9 mouse cellular contexts compared by ENCODE assay signal in genomic region chr17:6684464-6685287, GRCm38 (mm10). TPM values are rescaled to one million over a fixed set of nuclear protein-coding genes. Genes with fewer than 3 reads are reported as not detected.
DNase-seq lines count a peak whose midpoint lies in the region; ATAC-seq and TF ChIP-seq lines count a peak whose summit lies in the region.
"Not testable (repeated sequence)": the region's sequence is repeated elsewhere in the genome, so short reads cannot be mapped to it uniquely, and the experiment has no call there.
"Had no signal": no experiment of that assay in that cellular context is flagged by ENCODE, and none has a peak within 500 bp of the region (broad histone marks: within the 10 kb centered on the region; RNA-seq: fewer than 3 reads in every experiment).

No protein-coding gene starts in this region.

- no CpG with 5 or more reads among the region's 4 CpGs for WGBS in embryonic facial prominence, embryonic 11.5 days
- no CpG with 5 or more reads among the region's 4 CpGs for WGBS in forebrain, embryonic 15.5 days
- no CpG with 5 or more reads among the region's 4 CpGs for WGBS in heart, embryonic 16.5 days
- no CpG with 5 or more reads among the region's 4 CpGs for WGBS in intestine, embryonic 14.5 days
- no CpG with 5 or more reads among the region's 4 CpGs for WGBS in limb, embryonic 13.5 days
- no CpG with 5 or more reads among the region's 4 CpGs for WGBS in neural tube, embryonic 11.5 days
- no CpG with 5 or more reads among the region's 4 CpGs for WGBS in stomach, postnatal 0 days

- not testable (repeated sequence) for H3K9me3 ChIP-seq in embryonic facial prominence, embryonic 11.5 days (replicated peaks; ENCODE audit: control insufficient read depth, low read length); forebrain, embryonic 15.5 days; heart, embryonic 16.5 days (replicated peaks; ENCODE audit: control insufficient read depth, low read length); intestine, embryonic 14.5 days (ENCODE audit: control insufficient read depth, low read length); limb, embryonic 13.5 days; neural tube, embryonic 11.5 days (ENCODE audit: control insufficient read depth, low read length); stomach, postnatal 0 days (ENCODE audit: control insufficient read depth, low read length)

- not testable (repeated sequence) for H3K27ac ChIP-seq in embryonic facial prominence, embryonic 11.5 days (replicated peaks; ENCODE audit: low read depth, low read length); forebrain, embryonic 15.5 days (replicated peaks); heart, embryonic 16.5 days (ENCODE audit: low read length); intestine, embryonic 14.5 days (ENCODE audit: low read depth); limb, embryonic 13.5 days; neural tube, embryonic 11.5 days (ENCODE audit: low read depth, low read length); stomach, postnatal 0 days (replicated peaks)

- H3K4me1 ChIP-seq in embryonic facial prominence, embryonic 11.5 days (ENCODE audit: control insufficient read depth, insufficient read depth, low read length); forebrain, embryonic 15.5 days; heart, embryonic 16.5 days (ENCODE audit: control insufficient read depth, insufficient read depth, low read length); intestine, embryonic 14.5 days (replicated peaks; ENCODE audit: control insufficient read depth, insufficient read depth, low read length); limb, embryonic 13.5 days; neural tube, embryonic 11.5 days (ENCODE audit: control insufficient read depth, insufficient read depth, low read length); stomach, postnatal 0 days (replicated peaks; ENCODE audit: control insufficient read depth, insufficient read depth): not testable (repeated sequence)

- DNase-seq in embryonic facial prominence, embryonic 11.5 days (ENCODE audit: low spot score); intestine, embryonic 14.5 days (ENCODE audit: low spot score); stomach, postnatal 0 days (ENCODE audit: low spot score): not testable (repeated sequence)
- DNase-seq in neural tube, embryonic 11.5 days (ENCODE audit: low spot score) = peak; percentile 18

- H3K36me3 ChIP-seq in embryonic facial prominence, embryonic 11.5 days (replicated peaks; ENCODE audit: control insufficient read depth, insufficient read depth, low read depth, low read length); forebrain, embryonic 15.5 days; heart, embryonic 16.5 days (ENCODE audit: control insufficient read depth, insufficient read depth); intestine, embryonic 14.5 days (ENCODE audit: control insufficient read depth, insufficient read depth, low read length); limb, embryonic 13.5 days; neural tube, embryonic 11.5 days (ENCODE audit: control insufficient read depth, insufficient read depth, low read length); stomach, postnatal 0 days (ENCODE audit: control insufficient read depth, insufficient read depth, low read length): not testable (repeated sequence)

- not testable (repeated sequence) for TF ChIP-seq EP300 in stomach, postnatal 0 days (optimal IDR thresholded peaks at IDR 0.05)

- peak; percentile 80; the same call in 1 of the 2 replicates for ATAC-seq in embryonic facial prominence, embryonic 11.5 days (replicated peaks; ENCODE audit: insufficient number of reproducible peaks, low FRiP score, low TSS enrichment, low read depth)
- peak; percentile 90 for ATAC-seq in forebrain, embryonic 15.5 days (replicated peaks)
- ATAC-seq in heart, embryonic 16.5 days (replicated peaks; ENCODE audit: extremely low read depth, insufficient read depth, low FRiP score) = peak; percentile 77
- ATAC-seq in intestine, embryonic 14.5 days (replicated peaks; ENCODE audit: low FRiP score, low TSS enrichment, low read depth) = peak; percentile 64
- peak; percentile 84 for ATAC-seq in limb, embryonic 13.5 days (ENCODE audit: low FRiP score, low read depth)
- peak; percentile 98 for ATAC-seq in megakaryocyte-erythroid progenitor cell, adult 5-6 weeks (replicated peaks; ENCODE audit: low FRiP score, low TSS enrichment, poor library complexity, severe bottlenecking)
- ATAC-seq in neural tube, embryonic 11.5 days (ENCODE audit: insufficient read depth, low FRiP score, low TSS enrichment) = peak; percentile 88
- peak; percentile 81 for ATAC-seq in stomach, postnatal 0 days (ENCODE audit: low FRiP score, low TSS enrichment)

- H3K4me2 ChIP-seq in embryonic facial prominence, embryonic 11.5 days (ENCODE audit: low read depth, low read length); forebrain, embryonic 15.5 days (replicated peaks); heart, embryonic 16.5 days (ENCODE audit: low read depth, low read length); intestine, embryonic 14.5 days (ENCODE audit: low read length); limb, embryonic 13.5 days (replicated peaks); neural tube, embryonic 11.5 days (ENCODE audit: low read depth); stomach, postnatal 0 days (replicated peaks; ENCODE audit: low read depth): not testable (repeated sequence)

- not testable (repeated sequence) for TF ChIP-seq CTCF in stomach, postnatal 0 days (IDR thresholded peaks at IDR 0.05; ENCODE audit: low read depth)

- H3K27me3 ChIP-seq in embryonic facial prominence, embryonic 11.5 days (ENCODE audit: control insufficient read depth, insufficient read depth, low read length); forebrain, embryonic 15.5 days; heart, embryonic 16.5 days (ENCODE audit: control insufficient read depth, insufficient read depth, low read length); intestine, embryonic 14.5 days (replicated peaks; ENCODE audit: control insufficient read depth, insufficient read depth, low read length); limb, embryonic 13.5 days; neural tube, embryonic 11.5 days (ENCODE audit: control insufficient read depth, insufficient read depth, low read length); stomach, postnatal 0 days (ENCODE audit: control insufficient read depth, insufficient read depth, low read length): not testable (repeated sequence)

- not testable (repeated sequence) for H3K9ac ChIP-seq in embryonic facial prominence, embryonic 11.5 days (replicated peaks; ENCODE audit: low read length); forebrain, embryonic 15.5 days (replicated peaks); heart, embryonic 16.5 days (ENCODE audit: low read length); intestine, embryonic 14.5 days (ENCODE audit: low read length); limb, embryonic 13.5 days; neural tube, embryonic 11.5 days (ENCODE audit: low read length); stomach, postnatal 0 days (ENCODE audit: low read length)

- not testable (repeated sequence) for H3K4me3 ChIP-seq in embryonic facial prominence, embryonic 11.5 days (ENCODE audit: low read depth, low read length); forebrain, embryonic 15.5 days; heart, embryonic 16.5 days (ENCODE audit: low read length); intestine, embryonic 14.5 days (ENCODE audit: low read depth, low read length); limb, embryonic 13.5 days; neural tube, embryonic 11.5 days (ENCODE audit: low read depth, low read length); stomach, postnatal 0 days (ENCODE audit: low read depth, low read length)

RNA-seq across cellular contexts. Expression of gene Sytl3, which starts 25.8 kb away (rescaled TPM):
- 0.25 TPM in 1 of 2 replicates, not detected in the other for polyA plus RNA-seq in embryonic facial prominence, embryonic 11.5 days (2014; fragmentation: Nextera tagmentation; extraction: Ambion mirVana)
- polyA plus RNA-seq in forebrain, embryonic 15.5 days (2015; fragmentation: Nextera tagmentation; extraction: Ambion mirVana) = 0.43 TPM in 2 replicates
- 2.6 and 5.2 TPM in 2 replicates for polyA plus RNA-seq in heart, embryonic 16.5 days (2015; fragmentation: Nextera tagmentation; extraction: Ambion mirVana)
- 0.47 and 0.60 TPM in 2 replicates for polyA plus RNA-seq in intestine, embryonic 14.5 days (2014; fragmentation: Nextera tagmentation; extraction: Ambion mirVana)
- polyA plus RNA-seq in limb, embryonic 13.5 days (2015; fragmentation: Nextera tagmentation; extraction: Ambion mirVana) = not detected in 2 replicates
- 1.7 TPM in 1 of 2 replicates, not detected in the other for total RNA-seq in megakaryocyte-erythroid progenitor cell, adult 5-6 weeks (2014; fragmentation: Nextera tagmentation)
- 4.2 TPM in 1 of 2 replicates, not detected in the other for total RNA-seq in megakaryocyte-erythroid progenitor cell, adult 5-6 weeks (2017)
- polyA plus RNA-seq in neural tube, embryonic 11.5 days (2014; fragmentation: Nextera tagmentation; extraction: Ambion mirVana) = 0.16 TPM in 1 of 2 replicates, not detected in the other
- polyA plus RNA-seq in stomach, postnatal 0 days (2015; fragmentation: Nextera tagmentation; extraction: Ambion mirVana) = 0.99 and 1.1 TPM in 2 replicates
- polyA plus RNA-seq: liver, embryonic 11.5 days had no signal

RNA-seq across cellular contexts. Expression of gene Dynlt1f, which starts 29.0 kb away (rescaled TPM):
- 308 and 333 TPM in 2 replicates for polyA plus RNA-seq in embryonic facial prominence, embryonic 11.5 days (2014; fragmentation: Nextera tagmentation; extraction: Ambion mirVana)
- polyA plus RNA-seq in forebrain, embryonic 15.5 days (2015; fragmentation: Nextera tagmentation; extraction: Ambion mirVana) = 238 and 242 TPM in 2 replicates
- 181 and 182 TPM in 2 replicates for polyA plus RNA-seq in heart, embryonic 16.5 days (2015; fragmentation: Nextera tagmentation; extraction: Ambion mirVana)
- polyA plus RNA-seq in intestine, embryonic 14.5 days (2014; fragmentation: Nextera tagmentation; extraction: Ambion mirVana) = 323 and 326 TPM in 2 replicates
- polyA plus RNA-seq in limb, embryonic 13.5 days (2015; fragmentation: Nextera tagmentation; extraction: Ambion mirVana) = 255 and 264 TPM in 2 replicates
- 109 and 153 TPM in 2 replicates for total RNA-seq in megakaryocyte-erythroid progenitor cell, adult 5-6 weeks (2014; fragmentation: Nextera tagmentation)
- total RNA-seq in megakaryocyte-erythroid progenitor cell, adult 5-6 weeks (2017) = 95.6 and 153 TPM in 2 replicates
- polyA plus RNA-seq in neural tube, embryonic 11.5 days (2014; fragmentation: Nextera tagmentation; extraction: Ambion mirVana) = 329 and 335 TPM in 2 replicates
- 186 and 187 TPM in 2 replicates for polyA plus RNA-seq in stomach, postnatal 0 days (2015; fragmentation: Nextera tagmentation; extraction: Ambion mirVana)
